ENCODE assay signal across 36 mouse cellular contexts in the genomic region with DNA sequence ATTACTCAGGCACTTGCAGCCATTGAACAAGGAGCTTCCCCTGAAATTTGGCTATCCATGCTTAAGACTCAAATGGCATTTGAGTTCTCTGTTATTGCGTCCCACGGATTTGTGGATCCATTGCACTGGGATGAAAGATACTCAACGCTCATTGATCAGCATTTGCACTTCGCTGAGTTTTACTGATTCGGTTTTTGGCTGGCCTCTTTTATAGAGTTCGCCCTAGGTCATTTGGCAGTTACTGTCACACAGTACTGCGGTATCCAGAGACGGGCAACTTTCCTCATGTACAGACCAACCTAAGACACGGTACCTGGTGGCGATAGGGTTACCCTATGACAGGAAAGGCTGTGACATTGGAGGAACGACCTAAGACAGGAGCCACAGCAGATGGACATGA. TPM values are rescaled to one million over a fixed set of nuclear protein-coding genes. Genes with fewer than 3 reads are reported as not detected.
"Had no signal": no experiment of that assay in that cellular context is flagged by ENCODE, and none has a peak within 500 bp of the region (broad histone marks: within the 10 kb centered on the region; RNA-seq: fewer than 3 reads in every experiment).

No protein-coding gene starts in this region.

RNA-seq across cellular contexts. Expression of a gene that starts 39.6 kb away (rescaled TPM):
- total RNA-seq: left cerebral cortex, postnatal 25 days; left cerebral cortex, postnatal 36 days; megakaryocyte progenitor cell, adult 5-6 weeks; midbrain, postnatal 0 days; monocyte, adult 5-6 weeks had no signal
- polyA plus RNA-seq: midbrain, embryonic 10.5 days; midbrain, embryonic 11.5 days; midbrain, embryonic 12.5 days; midbrain, embryonic 13.5 days; midbrain, embryonic 14.5 days; midbrain, embryonic 16.5 days; neural tube, embryonic 11.5 days; neural tube, embryonic 12.5 days had no signal

RNA-seq across cellular contexts. Expression of a gene that starts 52.3 kb away (rescaled TPM):
- total RNA-seq: left cerebral cortex, adult 8-10 months; left cerebral cortex, postnatal 10 days; left cerebral cortex, postnatal 14 days; left cerebral cortex, postnatal 25 days; left cerebral cortex, postnatal 36 days; left cerebral cortex, postnatal 4 days; midbrain, postnatal 0 days had no signal
- polyA plus RNA-seq: limb, embryonic 10.5 days; limb, embryonic 11.5 days; limb, embryonic 12.5 days; limb, embryonic 15.5 days; liver, embryonic 12.5 days; liver, embryonic 13.5 days; liver, embryonic 15.5 days; liver, embryonic 16.5 days; lung, embryonic 14.5 days; lung, embryonic 15.5 days; lung, embryonic 16.5 days; midbrain, embryonic 10.5 days; midbrain, embryonic 11.5 days; midbrain, embryonic 12.5 days; midbrain, embryonic 13.5 days; midbrain, embryonic 14.5 days; midbrain, embryonic 15.5 days; myocyte; neural tube, embryonic 11.5 days; neural tube, embryonic 12.5 days had no signal

RNA-seq across cellular contexts. Expression of a gene that starts 57.1 kb away (rescaled TPM):
- total RNA-seq: left cerebral cortex, adult 8-10 months; left cerebral cortex, postnatal 10 days; left cerebral cortex, postnatal 14 days; left cerebral cortex, postnatal 25 days; left cerebral cortex, postnatal 36 days; left cerebral cortex, postnatal 4 days; megakaryocyte progenitor cell, adult 5-6 weeks; megakaryocyte, adult 5-6 weeks; megakaryocyte-erythroid progenitor cell, adult 5-6 weeks; midbrain, postnatal 0 days; monocyte, adult 5-6 weeks had no signal
- polyA plus RNA-seq: limb, embryonic 10.5 days; limb, embryonic 11.5 days; limb, embryonic 12.5 days; liver, embryonic 11.5 days; liver, embryonic 12.5 days; liver, embryonic 13.5 days; liver, embryonic 14.5 days; liver, embryonic 15.5 days; liver, embryonic 16.5 days; liver, postnatal 0 days; macrophage; midbrain, embryonic 10.5 days; midbrain, embryonic 11.5 days; midbrain, embryonic 12.5 days; midbrain, embryonic 13.5 days; midbrain, embryonic 14.5 days; midbrain, embryonic 15.5 days; midbrain, embryonic 16.5 days; midbrain, postnatal 0 days; myocyte; neural tube, embryonic 12.5 days had no signal
